ENCODE assay signal across 7 mouse cellular contexts in the genomic region with DNA sequence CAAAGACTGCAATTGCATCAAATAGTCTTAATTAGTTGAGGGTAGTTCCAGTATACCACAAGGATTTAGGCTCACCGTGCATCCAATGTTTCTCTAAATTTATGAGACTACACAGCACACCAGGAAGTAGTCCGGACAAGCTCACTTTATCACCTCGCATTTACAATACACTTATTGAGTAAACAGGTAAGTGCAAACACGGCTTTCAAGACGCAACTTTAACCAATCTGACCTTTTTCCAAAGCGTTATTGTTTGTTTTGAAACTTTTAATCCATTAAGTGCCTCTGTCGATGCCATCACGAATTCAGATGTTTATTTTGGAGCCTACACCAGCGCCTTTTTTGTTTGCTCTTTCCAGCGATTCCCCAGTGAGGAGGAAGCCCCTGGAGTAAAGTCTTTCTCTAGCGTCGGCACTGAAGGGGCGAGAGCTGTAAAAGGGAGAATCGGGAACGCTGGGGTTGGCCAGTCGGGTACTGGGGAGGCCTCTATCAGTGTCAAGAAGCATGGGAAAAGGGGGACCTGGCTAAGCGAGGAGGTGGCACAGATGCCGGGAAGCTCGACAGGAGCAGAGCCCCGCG. TPM values are rescaled to one million over a fixed set of nuclear protein-coding genes. Genes with fewer than 3 reads are reported as not detected.
A peak's percentile ranks its signal among the peaks of the same experiment; 100 is the strongest.
DNase-seq lines count a peak whose midpoint lies in the region; ATAC-seq and TF ChIP-seq lines count a peak whose summit lies in the region.

No protein-coding gene starts in this region.

- H3K9ac ChIP-seq in forebrain, embryonic 12.5 days = peak overlapping the region; percentile 86
- peak overlapping the region; percentile 95 for H3K9ac ChIP-seq in liver, embryonic 14.5 days (replicated peaks)

- H3K4me2 ChIP-seq in forebrain, embryonic 12.5 days = peak overlapping the region; percentile 72
- H3K4me2 ChIP-seq in liver, embryonic 14.5 days (ENCODE audit: low read depth) = peak overlapping the region; percentile 85

- H3K27ac ChIP-seq in spleen, adult 2 months (ENCODE audit: insufficient read depth, low read length) = peak overlapping the region; percentile 97
- H3K27ac ChIP-seq in forebrain, embryonic 12.5 days = peak overlapping the region; percentile 86
- H3K27ac ChIP-seq in liver, embryonic 14.5 days = peak overlapping the region; percentile 98

- TF ChIP-seq CTCF in spleen, adult 2 months (IDR thresholded peaks at IDR 0.05; ENCODE audit: extremely low read depth, insufficient read depth, insufficient read length, insufficient replicate concordance) = no peak
- no peak for TF ChIP-seq CTCF in liver, embryonic 14.5 days (IDR thresholded peaks at IDR 0.05; ENCODE audit: low read depth)

- ATAC-seq in forebrain, embryonic 12.5 days (ENCODE audit: low FRiP score) = no peak
- ATAC-seq in liver, embryonic 14.5 days (ENCODE audit: insufficient read depth) = no peak

- peak overlapping the region; percentile 80 for H3K4me3 ChIP-seq in spleen, adult 2 months (ENCODE audit: extremely low read depth, insufficient read depth, insufficient read length)
- H3K4me3 ChIP-seq in forebrain, embryonic 12.5 days (replicated peaks) = peak overlapping the region; percentile 74
- peak overlapping the region; percentile 84 to 89 for H3K4me3 ChIP-seq in liver, embryonic 14.5 days (ENCODE audit: insufficient read depth in 1 of 2, low read depth in 2 of 2, low read length in 2 of 2)

- peaks cover 21% of the 10 kb centered on the region for H3K36me3 ChIP-seq in spleen, adult 2 months (ENCODE audit: control insufficient read depth, insufficient read depth, low read length)
- H3K36me3 ChIP-seq in forebrain, embryonic 12.5 days (replicated peaks) = peaks cover 46% of the 10 kb centered on the region
- peaks cover 34% of the 10 kb centered on the region for H3K36me3 ChIP-seq in liver, embryonic 14.5 days (replicated peaks; ENCODE audit: control insufficient read depth, insufficient read depth, low read depth)

- H3K27me3 ChIP-seq in spleen, adult 2 months (ENCODE audit: control insufficient read depth, insufficient read depth, low read length) = no peaks in the 10 kb centered on the region
- H3K27me3 ChIP-seq in forebrain, embryonic 12.5 days = no peaks in the 10 kb centered on the region
- no peaks in the 10 kb centered on the region for H3K27me3 ChIP-seq in liver, embryonic 14.5 days (ENCODE audit: control insufficient read depth, insufficient read depth, low read length)

- DNase-seq in spleen, adult 2 months (ENCODE audit: low read depth in 1 of 2, low spot score in 2 of 2) = no peak
- no peak for DNase-seq in spleen, adult 12 weeks (ENCODE audit: low spot score)
- no peak for DNase-seq in liver, embryonic 14.5 days (ENCODE audit: low read depth in 3 of 3, low spot score in 3 of 3)
- no peak for DNase-seq in right cerebral cortex, postnatal 25 days
- DNase-seq in cerebellum, postnatal 25 days = no peak
- DNase-seq in adrenal gland, adult (ENCODE audit: inconsistent age in 2 of 2, low spot score in 1 of 2) = no peak

- peaks cover 8% of the 10 kb centered on the region; the same call in 1 of the 2 replicates for H3K4me1 ChIP-seq in spleen, adult 2 months (ENCODE audit: control insufficient read depth, insufficient read depth, insufficient read length)
- peaks cover 29% of the 10 kb centered on the region for H3K4me1 ChIP-seq in forebrain, embryonic 12.5 days
- H3K4me1 ChIP-seq in liver, embryonic 14.5 days (replicated peaks; ENCODE audit: control insufficient read depth in 2 of 2, insufficient read depth in 2 of 2, low read length in 1 of 2) = peaks cover 12 to 13% of the 10 kb centered on the region in 2 experiments

- H3K9me3 ChIP-seq in forebrain, embryonic 12.5 days = no peaks in the 10 kb centered on the region
- no peaks in the 10 kb centered on the region for H3K9me3 ChIP-seq in liver, embryonic 14.5 days (ENCODE audit: control insufficient read depth, low read length)

- no peak for TF ChIP-seq POLR2A in spleen, adult 2 months (IDR thresholded peaks at IDR 0.05; ENCODE audit: low read depth, low read length)

- no peak for TF ChIP-seq EP300 in liver, embryonic 14.5 days (IDR thresholded peaks at IDR 0.05; ENCODE audit: low read depth)

- WGBS in spleen, adult 2 months = 3% methylated on average over 21 of the region's 21 CpGs
- WGBS in forebrain, embryonic 12.5 days = 2% methylated on average over 21 of the region's 21 CpGs
- WGBS in liver, embryonic 14.5 days (ENCODE audit: insufficient replicate concordance) = under 1% methylated on average over 21 of the region's 21 CpGs

RNA-seq across cellular contexts. Expression of a gene that starts 0.7 kb away (rescaled TPM):
- polyA plus RNA-seq in spleen, adult 2 months (2012; rRNA removed) = 1.9 and 2.4 TPM in 2 replicates
- polyA plus RNA-seq in forebrain, embryonic 12.5 days (2016; fragmentation: Nextera tagmentation; extraction: Ambion mirVana) = 9.9 TPM in 2 replicates
- 0.49 and 0.73 TPM in 2 replicates for polyA plus RNA-seq in liver, embryonic 14.5 days (2012; rRNA removed)
- polyA plus RNA-seq in liver, embryonic 14.5 days (2014; fragmentation: Nextera tagmentation; extraction: Ambion mirVana) = 1.8 TPM in 2 replicates

RNA-seq across cellular contexts. Expression of a gene that starts 36.5 kb away (rescaled TPM):
- 5.6 and 6.5 TPM in 2 replicates for polyA plus RNA-seq in spleen, adult 2 months (2012; rRNA removed)
- polyA plus RNA-seq in forebrain, embryonic 12.5 days (2016; fragmentation: Nextera tagmentation; extraction: Ambion mirVana) = 49.0 and 49.3 TPM in 2 replicates
- polyA plus RNA-seq in liver, embryonic 14.5 days (2012; rRNA removed) = 14.6 and 18.2 TPM in 2 replicates
- 37.2 and 37.7 TPM in 2 replicates for polyA plus RNA-seq in liver, embryonic 14.5 days (2014; fragmentation: Nextera tagmentation; extraction: Ambion mirVana)

RNA-seq across cellular contexts. Expression of a gene that starts 36.6 kb away (rescaled TPM):
- polyA plus RNA-seq in spleen, adult 2 months (2012; rRNA removed) = 1.2 and 1.4 TPM in 2 replicates
- 38.3 and 39.7 TPM in 2 replicates for polyA plus RNA-seq in forebrain, embryonic 12.5 days (2016; fragmentation: Nextera tagmentation; extraction: Ambion mirVana)
- polyA plus RNA-seq in liver, embryonic 14.5 days (2012; rRNA removed) = 8.7 and 14.5 TPM in 2 replicates
- polyA plus RNA-seq in liver, embryonic 14.5 days (2014; fragmentation: Nextera tagmentation; extraction: Ambion mirVana) = 36.5 and 39.0 TPM in 2 replicates

RNA-seq across cellular contexts. Expression of a gene that starts 55.6 kb away (rescaled TPM):
- polyA plus RNA-seq in spleen, adult 2 months (2012; rRNA removed) = 1.2 TPM in 2 replicates
- 2.4 and 2.8 TPM in 2 replicates for polyA plus RNA-seq in forebrain, embryonic 12.5 days (2016; fragmentation: Nextera tagmentation; extraction: Ambion mirVana)
- 224 and 309 TPM in 2 replicates for polyA plus RNA-seq in liver, embryonic 14.5 days (2012; rRNA removed)
- 511 and 546 TPM in 2 replicates for polyA plus RNA-seq in liver, embryonic 14.5 days (2014; fragmentation: Nextera tagmentation; extraction: Ambion mirVana)
